Mouse (Mus musculus) CD8-positive naive resting alpha-beta T cell, adult 57 days (primary cell): ENCODE results near the gene Gm7978. TPM values are rescaled to one million over a fixed set of nuclear protein-coding genes. Genes with fewer than 3 reads are reported as not detected.

Source experiments
- total RNA-seq: library from RNA; stranded (reverse); gene quantifications from one replicate; pipeline ENCODE4 v1.2.4, GENCODE M21; 2023

Gene Gm7978
- total RNA-seq = not detected

DNA sequence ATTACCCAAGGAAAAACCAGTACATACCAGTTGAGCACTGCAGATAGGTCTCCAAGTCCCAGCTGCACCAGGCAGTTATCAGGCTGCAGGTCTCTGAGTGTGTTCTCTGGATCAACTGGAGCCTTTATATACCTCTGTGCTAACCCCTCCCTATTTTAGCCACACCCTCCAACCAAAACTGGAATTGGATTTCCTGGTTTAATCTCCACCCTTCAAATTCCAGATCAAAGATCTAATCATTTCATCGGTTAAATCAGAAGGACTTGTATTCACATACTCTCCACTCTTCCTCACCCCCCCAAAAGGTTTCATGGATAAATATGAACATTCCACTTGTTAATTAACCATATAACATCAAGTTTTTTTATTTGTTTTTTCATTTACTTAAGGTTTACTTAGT lies at the start of gene Gm7978:
Gene Gm7978, minus strand, starts transcription at position 101 of the 400 bp plus-strand sequence.

DNA sequence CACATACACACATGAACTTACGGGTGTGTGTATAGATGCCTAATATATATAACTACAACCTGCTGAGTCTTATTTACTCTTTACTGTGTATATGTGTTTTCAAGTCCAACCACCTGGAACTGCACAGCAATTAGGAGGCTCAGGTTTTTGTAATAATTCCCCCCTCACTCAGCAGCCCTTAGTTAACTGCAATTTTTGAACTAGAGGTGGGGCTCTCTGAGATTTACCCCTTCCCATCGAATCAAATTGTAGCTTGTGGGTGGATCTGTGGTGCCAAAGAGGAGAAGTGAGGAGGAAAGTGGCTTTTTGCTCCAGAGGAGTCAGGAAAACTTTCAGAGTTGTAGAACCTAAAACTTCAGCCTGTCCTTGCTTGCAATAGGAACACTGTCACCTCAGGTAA lies 39.7 kb upstream of the Gm7978 start, which contains the start of gene E330014E10Rik:
Gene E330014E10Rik, plus strand, starts transcription at position 301 of the 400 bp plus-strand sequence.

DNA sequence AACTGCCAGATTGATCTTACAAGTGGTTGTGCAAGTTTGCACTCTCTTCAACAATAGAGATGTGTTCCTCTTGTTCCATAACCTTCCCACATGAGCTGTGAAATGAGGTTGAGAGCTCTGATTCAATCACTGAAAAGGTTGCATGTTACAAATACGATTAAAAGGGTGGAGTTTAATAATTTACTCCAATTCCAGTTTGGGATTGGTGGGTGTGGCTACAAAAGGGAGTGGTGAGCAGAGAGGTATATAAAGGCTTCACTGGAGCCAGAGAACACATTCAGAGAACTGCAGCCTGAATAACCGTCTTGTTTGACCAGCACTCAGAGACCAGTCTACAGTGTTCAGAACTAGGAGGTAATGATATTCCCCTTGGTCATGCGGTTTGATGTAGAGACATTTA lies 5.7 kb upstream of the Gm7978 start, which contains the start of gene Gm7982:
Gene Gm7982, plus strand, starts transcription at position 301 of the 400 bp plus-strand sequence.

Other genes with a start within 250 kb of the Gm7978 start
- gene Gm3286, start 225.4 kb downstream of the Gm7978 start, total RNA-seq = not detected
- not detected for gene Gm7971, start 141.3 kb downstream of the Gm7978 start, total RNA-seq
- not detected for gene Gm7982, start 5.8 kb upstream of the Gm7978 start, total RNA-seq
- not detected for gene E330014E10Rik, start 39.8 kb upstream of the Gm7978 start, total RNA-seq
- gene Cxcl13, start 220.8 kb upstream of the Gm7978 start, total RNA-seq = not detected